Mouse (Mus musculus) ES-E14 (cell line): ENCODE results near the gene Cadps2. TPM values are rescaled to one million over a fixed set of nuclear protein-coding genes. Genes with fewer than 3 reads are reported as not detected.

Source experiments
- DNase-seq: peaks from one replicate; pipeline ENCODE4 v3.0.0-alpha.2; 2013; ENCODE audit warnings: low read depth, low spot score
- H3K27ac ChIP-seq: 2 replicates; pipeline ENCODE4 v1.5.1; 2012; ENCODE audit warnings: low read depth, mild to moderate bottlenecking, low read length, moderate library complexity, mixed read lengths; ENCODE audit not compliant: poor library complexity, insufficient read depth, severe bottlenecking
- H3K36me3 ChIP-seq: 2 replicates; pipeline ENCODE4 v1.6.1; 2012; ENCODE audit warnings: mild to moderate bottlenecking, low read length, moderate library complexity, mixed read lengths; ENCODE audit not compliant: control insufficient read depth, poor library complexity, insufficient read depth, severe bottlenecking
- H3K4me1 ChIP-seq, 2 experiments: fragments of 150-350 bp in 1 of 2; sonication (generic) in 1 of 2; 2 replicates each; pipeline ENCODE4 v1.6.1; 2012; ENCODE audit warnings: low read length in 2 of 2, mild to moderate bottlenecking in 1 of 2, mixed read lengths in 1 of 2; ENCODE audit not compliant: control insufficient read depth in 2 of 2, insufficient read depth in 2 of 2, poor library complexity in 1 of 2
- H3K4me3 ChIP-seq, 2 experiments: fragments of 150-350 bp in 1 of 2; sonication (generic) in 1 of 2; 2 replicates each; pipeline ENCODE4 v1.5.1; 2012; ENCODE audit warnings: low read length in 2 of 2, low read depth in 1 of 2, mild to moderate bottlenecking in 1 of 2, mixed read lengths in 1 of 2; ENCODE audit not compliant: insufficient read depth in 1 of 2, poor library complexity in 1 of 2, severe bottlenecking in 1 of 2
- H3K9ac ChIP-seq: 2 replicates; pipeline ENCODE4 v1.6.1; 2012; ENCODE audit warnings: low read depth, mild to moderate bottlenecking, low read length, mixed read lengths; ENCODE audit not compliant: poor library complexity, insufficient read depth, severe bottlenecking
- H3K9me3 ChIP-seq: fragments of 150-350 bp; sonication (generic); 2 replicates; pipeline ENCODE4 v1.6.1; 2012; ENCODE audit warnings: low read depth, mild to moderate bottlenecking, low read length; ENCODE audit not compliant: control insufficient read depth, insufficient read depth
- CHD2 ChIP-seq: IDR thresholded peaks from 2 replicates; pipeline ENCODE4 v1.6.1; 2014; ENCODE audit warnings: mild to moderate bottlenecking, low read depth, low read length, inconsistent platforms
- HCFC1 ChIP-seq: IDR thresholded peaks from 2 replicates; pipeline ENCODE4 v1.6.1; 2012; ENCODE audit warnings: low read length, inconsistent platforms, borderline replicate concordance; ENCODE audit not compliant: insufficient read depth
- MAFK ChIP-seq: IDR thresholded peaks from 2 replicates; pipeline ENCODE4 v1.6.1; 2014; ENCODE audit warnings: mild to moderate bottlenecking, low read depth, low read length, inconsistent platforms; ENCODE audit not compliant: insufficient read depth
- ZC3H11A ChIP-seq: IDR thresholded peaks from 2 replicates; pipeline ENCODE4 v1.6.1; 2012; ENCODE audit warnings: low read depth, mild to moderate bottlenecking, inconsistent platforms, low read length, borderline replicate concordance
- ZNF384 ChIP-seq: IDR thresholded peaks from 2 replicates; pipeline ENCODE4 v1.6.1; 2012; ENCODE audit warnings: low read depth, low read length, inconsistent platforms
- in situ Hi-C, 2 experiments: fragments of 600-800 bp; cut with MboI; formaldehyde crosslinking; loops; one replicate each; pipeline ENCODE4 v1.15.1; 2025; ENCODE audit warnings: low sequenced_read_pairs in 2 of 2, inconsistent platforms in 1 of 2; ENCODE audit not compliant: unreplicated experiment in 2 of 2
- total RNA-seq: library from RNA; depleted of rRNA; stranded (reverse); fragments of 300-350 nt; gene quantifications from 2 replicates; pipeline ENCODE4 v1.2.3, GENCODE M21; 2012; rRNA removed

Gene Cadps2
- total RNA-seq = 0.36 and 0.53 TPM in 2 replicates

GRCm38 (mm10) chr6:23839009-23839811 lies at the start of gene Cadps2:
Cadps2 (minus strand) TSS chr6:23839421.
- Histone ChIP-seq H3K4me3 (peak within 1 kb of the TSS; percentile 67 to 87), H3K36me3 (no peaks in the 10 kb centered on the region), H3K27ac (no peak within 1 kb of the TSS), H3K4me1 (0 out of 4 replicates have a peak, but pooled peaks cover 2% of the 10 kb centered on the region in 2 experiments), H3K9me3 (no peaks in the 10 kb centered on the region), H3K9ac (peak within 1 kb of the TSS; percentile 79)
- TF ChIP-seq MAFK (no peak), CHD2 (no peak), ZNF384 (no peak), ZC3H11A (no peak), HCFC1 (no peak)
- in situ Hi-C loops = no loop called here
- peak; percentile 19 for DNase-seq

- in situ Hi-C loops = no loop called here
- TF ChIP-seq ZC3H11A (peak; percentile 11; the same call in 1 of the 2 replicates), ZNF384 (no peak)
- no peak overlapping the region for H3K4me3 ChIP-seq
Measured at GRCm38 (mm10) chr6:23886418-23886817, 47.2 kb upstream of the Cadps2 start.

GRCm38 (mm10) chr6:23876765-23877408 lies 37.7 kb upstream of the Cadps2 start:
- H3K9me3 ChIP-seq = no peaks in the 10 kb centered on the region
- in situ Hi-C loops = no loop called here
- H3K4me3 ChIP-seq = no peak overlapping the region
- no peaks in the 10 kb centered on the region for H3K36me3 ChIP-seq
- H3K4me1 ChIP-seq = no peaks in the 10 kb centered on the region
- no peak overlapping the region for H3K9ac ChIP-seq
- H3K27ac ChIP-seq = no peak overlapping the region
- DNase-seq = no peak
- TF ChIP-seq MAFK (no peak), HCFC1 (no peak), CHD2 (no peak), ZC3H11A (no peak), ZNF384 (no peak)

More at GRCm38 (mm10) chr6:23886418-23886817, 47.2 kb upstream of the Cadps2 start:
- no peak overlapping the region for H3K27ac ChIP-seq
- peak; percentile 41 for DNase-seq
- H3K36me3 ChIP-seq = no peaks in the 10 kb centered on the region
- H3K9me3 ChIP-seq = no peaks in the 10 kb centered on the region
- no peaks in the 10 kb centered on the region for H3K4me1 ChIP-seq
- H3K9ac ChIP-seq = no peak overlapping the region

GRCm38 (mm10) chr6:23876363-23876762 lies 37.1 kb upstream of the Cadps2 start:
- no peak for DNase-seq
- Histone ChIP-seq H3K4me1 (no peaks in the 10 kb centered on the region), H3K9ac (no peak overlapping the region), H3K27ac (no peak overlapping the region), H3K9me3 (no peaks in the 10 kb centered on the region), H3K36me3 (no peaks in the 10 kb centered on the region), H3K4me3 (no peak overlapping the region)
- in situ Hi-C loops = no loop called here
- TF ChIP-seq ZC3H11A = no peak
- no peak for TF ChIP-seq ZNF384
- TF ChIP-seq CHD2 = no peak
- TF ChIP-seq HCFC1 = no peak
- no peak for TF ChIP-seq MAFK
